Mouse (Mus musculus) midbrain, embryonic 12.5 days (tissue): ENCODE results near the gene Eps8. TPM values are rescaled to one million over a fixed set of nuclear protein-coding genes. Genes with fewer than 3 reads are reported as not detected.

Experiments used
- ATAC-seq: fragments of 200-750 bp; cut with Nextera tagmentation; 2 replicates; pipeline ENCODE4 v1.8.0; 2017; ENCODE audit warnings: low read depth, moderate TSS enrichment, moderate library complexity; ENCODE audit not compliant: low FRiP score
- H3K27ac ChIP-seq: fragments of 300-500 bp; sonication (generic); replicated peaks from 2 replicates; pipeline ENCODE4 v1.5.1; 2016; ENCODE audit warnings: mild to moderate bottlenecking
- H3K27me3 ChIP-seq: fragments of 300-500 bp; sonication (generic); 2 replicates; pipeline ENCODE4 v1.6.1; 2016; ENCODE audit warnings: mild to moderate bottlenecking
- H3K36me3 ChIP-seq: fragments of 300-500 bp; sonication (generic); 2 replicates; pipeline ENCODE4 v1.6.1; 2016
- H3K4me1 ChIP-seq: fragments of 300-500 bp; sonication (generic); 2 replicates; pipeline ENCODE4 v1.6.1; 2016
- H3K4me2 ChIP-seq: fragments of 300-500 bp; sonication (generic); replicated peaks from 2 replicates; pipeline ENCODE4 v1.6.1; 2016; ENCODE audit warnings: mild to moderate bottlenecking, moderate library complexity
- H3K4me3 ChIP-seq: fragments of 300-500 bp; sonication (generic); 2 replicates; pipeline ENCODE4 v1.5.1; 2016; ENCODE audit warnings: mild to moderate bottlenecking
- H3K9ac ChIP-seq: fragments of 300-500 bp; sonication (generic); replicated peaks from 2 replicates; pipeline ENCODE4 v1.6.1; 2016; ENCODE audit warnings: mild to moderate bottlenecking, moderate library complexity
- H3K9me3 ChIP-seq: fragments of 300-500 bp; sonication (generic); 2 replicates; pipeline ENCODE4 v1.6.1; 2016; ENCODE audit warnings: mild to moderate bottlenecking
- WGBS: fragments of 180-500 bp; shearing (Covaris S2); methylation state at CpG from one replicate; pipeline ENCODE4 v1.1.7; 2016; 5-methylcytosine and 5-hydroxymethylcytosine counted together
- polyA plus RNA-seq: library from polyadenylated mRNA; unstranded; fragments of >200 nt; fragmentation: Nextera tagmentation; extraction: Ambion mirVana; gene quantifications from 2 replicates; pipeline ENCODE4 v1.2.1, GENCODE M21; 2016

Gene Eps8
- polyA plus RNA-seq, 1 experiment from 2014 or later: 10.7 TPM

DNA sequence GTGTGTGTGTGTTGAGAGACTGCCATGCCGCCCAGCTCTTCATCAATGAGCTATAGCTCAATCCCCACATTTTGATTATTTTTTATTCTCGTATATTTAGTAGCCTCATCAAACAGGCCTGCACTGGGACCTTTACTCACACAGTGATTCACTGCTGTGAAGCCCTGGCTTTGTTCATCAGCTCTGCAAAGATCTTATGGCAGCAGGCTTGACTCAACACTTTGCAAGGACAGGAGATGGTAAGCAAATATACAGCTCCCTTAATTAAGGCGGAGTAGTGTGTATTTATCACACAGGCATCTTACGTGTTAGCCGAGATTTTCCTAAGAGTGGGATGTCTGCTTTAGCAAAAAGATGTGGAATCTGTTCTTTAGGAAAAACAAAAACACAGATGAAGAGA is 74.2 kb downstream of the Eps8 start:
- Histone ChIP-seq H3K27me3 (no peaks in the 10 kb centered on the region), H3K27ac (no peak overlapping the region), H3K4me2 (no peak overlapping the region), H3K9me3 (no peaks in the 10 kb centered on the region), H3K4me3 (no peak overlapping the region), H3K4me1 (no peaks in the 10 kb centered on the region), H3K36me3 (no peaks in the 10 kb centered on the region), H3K9ac (no peak overlapping the region)
- ATAC-seq: no peak
- WGBS: 90% methylated on average over 5 of the region's 5 CpGs

DNA sequence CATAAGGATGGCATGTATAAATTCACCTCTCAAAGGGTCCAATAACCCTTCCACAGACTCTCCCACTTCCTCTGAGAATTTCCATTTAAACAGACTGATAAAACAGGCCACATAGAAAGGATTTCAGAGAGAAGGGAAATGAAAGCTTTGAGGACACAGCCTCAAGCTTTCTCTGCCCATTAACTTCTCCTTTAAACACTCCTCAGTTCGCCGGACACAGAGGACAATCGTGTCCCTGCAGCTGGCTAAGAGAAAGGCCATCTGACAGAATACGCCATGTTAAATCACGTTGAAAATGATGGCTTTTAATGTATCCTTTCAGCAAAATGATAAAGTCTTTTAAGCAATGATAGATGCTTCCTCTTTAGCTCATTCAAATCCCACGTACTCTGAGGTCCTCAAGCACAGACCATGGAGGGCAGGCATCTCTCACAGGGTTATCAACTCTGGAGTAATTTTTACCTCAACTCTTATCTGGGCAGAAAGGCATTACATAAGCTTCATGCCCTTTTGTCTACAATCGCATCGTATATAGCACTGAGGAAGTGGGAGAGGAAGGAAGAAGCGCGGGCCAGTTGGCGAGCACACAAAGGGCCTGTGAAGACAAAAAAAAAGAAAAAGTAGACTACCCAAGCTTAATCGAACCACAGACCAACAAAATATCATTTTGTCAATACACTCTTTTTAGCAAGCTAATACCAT is 77.9 kb downstream of the Eps8 start:
- Histone ChIP-seq H3K27me3 (no peaks in the 10 kb centered on the region), H3K9me3 (no peaks in the 10 kb centered on the region), H3K4me3 (no peak overlapping the region), H3K27ac (no peak overlapping the region), H3K4me1 (0 out of 2 replicates have a peak, but pooled peaks cover 3% of the 10 kb centered on the region), H3K4me2 (no peak overlapping the region), H3K36me3 (no peaks in the 10 kb centered on the region), H3K9ac (no peak overlapping the region)
- 87% methylated on average over 12 of the region's 12 CpGs for WGBS
- ATAC-seq: no peak

DNA sequence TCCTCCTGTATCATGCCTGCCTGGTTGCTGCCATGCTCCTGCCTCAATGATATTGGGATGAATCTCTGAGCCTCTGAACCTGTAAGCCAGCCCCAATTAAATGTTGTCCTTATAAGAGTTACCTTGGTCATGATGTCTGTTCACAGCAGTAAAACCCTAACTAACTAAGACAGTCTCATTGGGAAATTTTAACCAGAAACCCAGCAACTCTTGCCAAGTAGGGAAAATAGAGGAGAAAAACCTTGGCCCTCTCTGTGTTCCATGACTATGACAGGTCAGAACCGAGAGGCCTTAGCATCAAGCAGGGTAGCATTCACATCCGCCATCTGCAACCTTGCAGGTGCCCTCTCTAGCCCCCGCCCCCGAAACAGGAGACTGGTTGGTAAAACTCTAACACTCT is 78.6 kb downstream of the Eps8 start:
- H3K4me3 ChIP-seq: no peak overlapping the region
- H3K27ac ChIP-seq: no peak overlapping the region
- no peak for ATAC-seq
- no peaks in the 10 kb centered on the region for H3K36me3 ChIP-seq
- 92% methylated on average over 4 of the region's 4 CpGs for WGBS
- H3K27me3 ChIP-seq: no peaks in the 10 kb centered on the region
- no peak overlapping the region for H3K4me2 ChIP-seq
- 0 out of 2 replicates have a peak, but pooled peaks cover 3% of the 10 kb centered on the region for H3K4me1 ChIP-seq
- H3K9me3 ChIP-seq: no peaks in the 10 kb centered on the region
- no peak overlapping the region for H3K9ac ChIP-seq

DNA sequence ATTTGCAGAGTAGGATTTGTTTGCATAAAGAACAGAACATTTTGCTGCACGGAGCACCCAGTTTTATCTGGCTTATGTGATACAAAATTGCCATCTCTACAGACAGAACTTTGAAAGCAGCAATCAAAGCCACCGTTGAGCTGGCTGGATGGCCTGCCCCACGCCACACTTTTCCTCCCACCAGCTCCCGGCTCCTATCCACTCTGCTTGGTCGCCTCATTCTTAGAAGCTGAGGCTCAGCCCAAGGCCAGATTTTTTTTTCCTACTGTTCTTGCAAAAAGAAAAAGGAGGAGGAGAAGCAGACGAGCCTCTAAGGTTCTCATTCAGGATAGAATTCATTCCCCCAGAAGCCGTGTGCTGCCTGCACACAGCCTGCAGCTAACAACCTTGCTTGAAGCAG is 80.8 kb downstream of the Eps8 start:
- no peak for ATAC-seq
- 70% methylated on average over 7 of the region's 7 CpGs for WGBS
- H3K27me3 ChIP-seq: no peaks in the 10 kb centered on the region
- H3K9ac ChIP-seq: no peak overlapping the region
- 0 out of 2 replicates have a peak, but pooled peaks cover 3% of the 10 kb centered on the region for H3K4me1 ChIP-seq
- no peak overlapping the region for H3K4me2 ChIP-seq
- H3K36me3 ChIP-seq: no peaks in the 10 kb centered on the region
- H3K4me3 ChIP-seq: no peak overlapping the region
- no peak overlapping the region for H3K27ac ChIP-seq
- H3K9me3 ChIP-seq: no peaks in the 10 kb centered on the region

DNA sequence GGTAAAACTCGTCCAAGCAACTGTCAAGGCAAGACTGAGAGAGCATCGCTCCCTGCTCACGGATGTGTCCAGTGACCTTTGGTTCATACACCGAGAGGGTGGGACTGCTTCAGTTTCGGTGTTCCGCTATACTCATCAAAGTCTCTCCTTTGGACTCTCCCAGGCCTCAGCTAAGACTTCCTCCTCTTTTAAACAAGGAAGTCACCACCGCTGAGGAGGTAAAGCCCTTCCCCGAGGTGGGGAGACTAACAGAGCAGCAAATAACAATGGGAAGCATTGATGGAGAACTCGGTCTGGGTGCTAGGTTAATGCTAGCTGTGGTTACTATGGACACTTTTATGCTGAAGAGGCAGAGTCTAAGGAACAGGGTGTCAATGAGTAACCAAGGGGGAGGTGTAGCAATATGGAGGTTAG is 84.0 kb downstream of the Eps8 start:
- H3K9ac ChIP-seq: no peak overlapping the region
- no peak overlapping the region for H3K4me3 ChIP-seq
- ATAC-seq: no peak
- no peaks in the 10 kb centered on the region for H3K27me3 ChIP-seq
- no peak overlapping the region for H3K4me2 ChIP-seq
- H3K27ac ChIP-seq: no peak overlapping the region
- H3K36me3 ChIP-seq: no peaks in the 10 kb centered on the region
- no peaks in the 10 kb centered on the region for H3K9me3 ChIP-seq
- 75% methylated on average over 9 of the region's 9 CpGs for WGBS
- H3K4me1 ChIP-seq: 0 out of 2 replicates have a peak, but pooled peaks cover 3% of the 10 kb centered on the region

DNA sequence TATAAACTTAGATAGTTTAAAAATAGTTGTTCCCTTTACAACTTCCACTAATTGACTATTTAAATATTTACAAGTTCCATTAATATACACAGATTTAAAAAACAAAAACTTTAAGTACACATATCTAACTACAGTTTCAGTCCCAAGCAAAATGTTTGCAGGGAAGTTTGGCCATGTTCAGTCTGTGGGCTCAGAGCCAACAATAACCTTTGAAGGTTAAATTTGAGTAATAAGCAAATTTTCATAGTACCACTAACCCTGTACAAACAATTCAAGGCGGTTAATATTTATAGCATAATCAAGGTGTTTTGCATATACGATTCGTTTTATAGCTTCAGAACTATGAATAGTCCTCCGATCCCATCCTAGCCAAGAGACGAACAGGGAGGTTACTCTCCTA is 84.7 kb downstream of the Eps8 start:
- Histone ChIP-seq H3K4me2 (no peak overlapping the region), H3K27me3 (no peaks in the 10 kb centered on the region), H3K36me3 (no peaks in the 10 kb centered on the region), H3K27ac (no peak overlapping the region), H3K4me3 (no peak overlapping the region), H3K4me1 (0 out of 2 replicates have a peak, but pooled peaks cover 3% of the 10 kb centered on the region), H3K9ac (no peak overlapping the region), H3K9me3 (no peaks in the 10 kb centered on the region)
- WGBS: 95% methylated on average over 5 of the region's 5 CpGs
- no peak for ATAC-seq

DNA sequence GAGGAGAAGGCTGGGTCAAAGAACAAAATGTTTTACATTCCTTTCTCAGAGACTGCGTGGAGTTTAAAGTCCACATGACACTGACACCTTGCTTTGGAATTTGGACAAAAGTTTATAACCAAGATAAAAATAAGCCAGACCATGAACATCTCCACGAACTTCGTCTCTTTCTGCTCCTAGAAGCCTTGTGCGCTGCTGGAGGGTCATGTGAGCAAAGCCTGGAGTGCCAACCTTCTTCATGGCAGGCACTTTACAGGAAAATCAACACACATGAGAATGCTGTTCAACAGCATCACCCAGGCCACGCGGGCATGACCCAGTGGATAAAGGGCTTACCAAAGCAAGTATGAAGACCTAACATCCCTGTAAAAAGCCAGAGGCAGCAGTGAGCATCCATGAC is 85.6 kb downstream of the Eps8 start:
- Histone ChIP-seq H3K27me3 (no peaks in the 10 kb centered on the region), H3K9me3 (no peaks in the 10 kb centered on the region), H3K27ac (no peak overlapping the region), H3K4me3 (no peak overlapping the region), H3K4me1 (0 out of 2 replicates have a peak, but pooled peaks cover under 1% of the 10 kb centered on the region), H3K9ac (no peak overlapping the region), H3K4me2 (no peak overlapping the region), H3K36me3 (no peaks in the 10 kb centered on the region)
- WGBS: 85% methylated on average over 6 of the region's 6 CpGs
- ATAC-seq: no peak

DNA sequence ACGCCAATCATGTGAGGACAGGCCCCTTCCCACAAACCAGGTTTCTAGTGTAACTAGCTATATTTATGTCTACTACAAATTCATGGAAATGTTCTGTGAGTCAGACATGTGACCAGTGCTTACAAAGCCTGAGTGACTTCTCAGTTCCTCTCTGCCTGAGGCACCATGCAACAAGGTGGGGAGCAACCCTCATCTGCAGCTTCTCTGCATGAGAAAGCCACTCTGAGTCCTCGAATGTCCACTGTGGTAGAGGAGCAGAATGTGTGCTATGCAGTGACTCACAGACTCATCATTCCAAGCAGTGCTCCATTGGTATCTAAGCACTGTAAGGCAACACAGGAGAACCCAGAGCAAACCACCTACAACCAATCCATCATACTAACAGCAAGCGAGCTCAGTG is 88.8 kb downstream of the Eps8 start:
- H3K27ac ChIP-seq: no peak overlapping the region
- H3K9ac ChIP-seq: no peak overlapping the region
- H3K9me3 ChIP-seq: no peaks in the 10 kb centered on the region
- H3K36me3 ChIP-seq: no peaks in the 10 kb centered on the region
- H3K4me2 ChIP-seq: no peak overlapping the region
- H3K27me3 ChIP-seq: no peaks in the 10 kb centered on the region
- no peak for ATAC-seq
- 91% methylated on average over 3 of the region's 3 CpGs for WGBS
- H3K4me1 ChIP-seq: no peaks in the 10 kb centered on the region
- H3K4me3 ChIP-seq: no peak overlapping the region

DNA sequence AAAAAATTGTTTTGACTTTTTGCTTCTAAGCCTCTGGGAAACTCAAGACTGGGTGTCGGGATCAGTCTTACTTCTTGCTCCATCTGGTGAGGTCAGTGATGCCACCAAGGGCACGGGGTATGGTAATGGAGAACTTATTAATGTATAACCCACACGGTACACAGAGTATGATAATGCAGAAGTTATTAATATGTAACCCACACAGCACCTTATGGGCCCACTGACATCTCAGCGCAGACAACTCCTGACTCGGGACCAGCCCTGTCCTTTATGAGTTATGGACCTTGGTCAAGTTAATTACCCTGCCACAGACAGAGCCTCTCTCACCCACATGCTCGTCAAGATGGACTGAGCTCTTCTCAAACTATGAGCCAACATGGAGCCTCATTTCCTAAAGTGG is 89.2 kb downstream of the Eps8 start:
- H3K9me3 ChIP-seq: no peaks in the 10 kb centered on the region

DNA sequence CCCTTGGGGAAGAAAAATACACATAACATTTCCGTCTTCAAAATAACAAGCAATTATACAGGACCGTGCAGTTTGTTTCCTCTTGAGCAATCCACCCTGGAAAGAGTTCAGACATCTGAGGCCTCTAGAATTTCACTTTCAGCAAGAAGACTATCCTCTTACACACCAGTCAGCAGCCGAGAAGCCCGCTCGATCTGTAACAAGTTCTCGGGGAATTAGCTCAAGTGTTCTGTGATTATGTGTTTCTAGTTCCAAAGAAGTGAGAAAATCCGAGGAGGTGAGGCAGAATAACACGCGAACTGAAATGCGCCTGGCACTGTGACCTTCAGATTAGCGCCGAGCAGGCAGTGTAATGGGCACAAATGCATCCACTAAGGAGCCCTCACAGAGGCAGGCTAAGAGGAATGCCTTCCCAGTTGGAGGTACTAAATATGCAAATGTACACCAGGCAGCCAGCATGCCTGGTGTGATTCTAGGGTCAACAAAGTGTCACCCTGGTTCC is 94.3 kb downstream of the Eps8 start:
- peaks cover 8% of the 10 kb centered on the region; the same call in 1 of the 2 replicates for H3K4me1 ChIP-seq
- H3K27me3 ChIP-seq: no peaks in the 10 kb centered on the region
- H3K9me3 ChIP-seq: no peaks in the 10 kb centered on the region
- H3K36me3 ChIP-seq: no peaks in the 10 kb centered on the region
- no peak overlapping the region for H3K4me2 ChIP-seq
- no peak overlapping the region for H3K4me3 ChIP-seq
- H3K27ac ChIP-seq: no peak overlapping the region
- 44% methylated on average over 12 of the region's 12 CpGs for WGBS
- H3K9ac ChIP-seq: no peak overlapping the region
- ATAC-seq: no peak; the same call in 1 of the 2 replicates

More for the DNA sequence above, 89.2 kb downstream of the Eps8 start:
- no peak for ATAC-seq
- 90% methylated on average over 6 of the region's 6 CpGs for WGBS
- Histone ChIP-seq H3K4me2 (no peak overlapping the region), H3K4me1 (peaks cover 2% of the 10 kb centered on the region; the same call in 1 of the 2 replicates), H3K27me3 (no peaks in the 10 kb centered on the region), H3K9ac (no peak overlapping the region), H3K4me3 (no peak overlapping the region), H3K36me3 (no peaks in the 10 kb centered on the region), H3K27ac (no peak overlapping the region)

DNA sequence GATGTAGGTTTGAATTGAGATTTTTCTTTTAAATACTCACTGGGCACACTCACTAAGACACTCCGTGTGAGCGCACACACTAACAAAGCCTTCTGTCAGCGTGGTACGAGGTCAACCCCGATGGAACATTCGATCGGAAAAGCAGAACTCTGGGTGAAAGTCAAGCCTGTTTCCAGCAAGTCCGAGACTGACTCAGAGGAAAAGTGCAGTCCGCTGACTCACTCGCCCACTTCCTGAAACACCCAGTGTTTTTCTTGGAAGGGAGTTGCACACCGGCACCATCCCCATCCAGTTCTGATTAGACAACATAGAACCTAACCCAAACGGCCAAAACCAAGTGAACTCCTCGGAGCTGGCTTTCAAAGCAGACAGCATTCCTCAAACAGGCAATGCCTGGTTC is 95.8 kb downstream of the Eps8 start:
- no peak overlapping the region for H3K4me2 ChIP-seq
- no peaks in the 10 kb centered on the region for H3K9me3 ChIP-seq
- H3K27ac ChIP-seq: no peak overlapping the region
- no peaks in the 10 kb centered on the region for H3K27me3 ChIP-seq
- no peak overlapping the region for H3K9ac ChIP-seq
- ATAC-seq: no peak
- no peaks in the 10 kb centered on the region for H3K36me3 ChIP-seq
- 86% methylated on average over 13 of the region's 13 CpGs for WGBS
- peaks cover 8% of the 10 kb centered on the region; the same call in 1 of the 2 replicates for H3K4me1 ChIP-seq
- no peak overlapping the region for H3K4me3 ChIP-seq

DNA sequence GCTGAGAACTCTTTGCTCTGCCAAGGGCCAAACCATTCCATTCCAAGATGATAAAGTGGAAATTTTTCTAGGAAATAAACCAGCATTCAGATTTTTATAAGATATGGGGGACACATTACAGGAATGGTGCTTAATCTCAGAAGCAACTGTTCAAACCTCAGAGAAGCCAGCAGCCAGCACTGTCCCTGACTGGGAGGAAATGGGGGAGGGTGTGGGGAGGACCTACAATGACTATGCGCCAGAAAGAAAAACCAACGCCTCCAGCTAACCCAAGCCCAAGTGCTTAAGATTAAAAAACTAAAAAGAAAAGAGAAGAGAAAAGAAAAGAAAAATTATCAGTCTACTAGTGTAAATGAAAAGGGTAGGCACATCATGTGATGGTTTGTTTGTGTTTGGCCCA is 97.0 kb downstream of the Eps8 start:
- Histone ChIP-seq H3K9ac (no peak overlapping the region), H3K4me2 (no peak overlapping the region), H3K36me3 (no peaks in the 10 kb centered on the region), H3K4me1 (peaks cover 8% of the 10 kb centered on the region; the same call in 1 of the 2 replicates), H3K4me3 (no peak overlapping the region), H3K9me3 (no peaks in the 10 kb centered on the region), H3K27me3 (no peaks in the 10 kb centered on the region), H3K27ac (no peak overlapping the region)
- no peak for ATAC-seq
- WGBS: 79% methylated on average over 2 of the region's 2 CpGs
